Mouse (Mus musculus) cerebellum, adult (tissue): ENCODE results near the gene Fam129b.
"Not testable (repeated sequence)": the region's sequence is repeated elsewhere in the genome, so short reads cannot be mapped to it uniquely, and the experiment has no call there.

ENCODE experiments used
- ATAC-seq: cut with Nextera tagmentation; 2 replicates; pipeline ENCODE4 v1.9.2; 2017; ENCODE audit warnings: mild to moderate bottlenecking, moderate library complexity, mixed read lengths; ENCODE audit not compliant: insufficient number of reproducible peaks, low FRiP score, low TSS enrichment

The Fam129b gene

GRCm38 (mm10) chr2:32875675-32876489, at the start of gene Fam129b:
Gene Fam129b, plus strand, starts transcription at chr2:32876114.
- peak; percentile 69 for ATAC-seq

- ATAC-seq: no peak
Measured at GRCm38 (mm10) chr2:32828979-32829676, 46.8 kb upstream of the Fam129b start.

GRCm38 (mm10) chr2:32834496-32834895, 41.4 kb upstream of the Fam129b start:
- ATAC-seq: no peak

- ATAC-seq: peak; percentile 51; the same call in 1 of the 2 replicates
Measured at GRCm38 (mm10) chr2:32835588-32835987, 40.3 kb upstream of the Fam129b start.

GRCm38 (mm10) chr2:32838147-32838884, 37.6 kb upstream of the Fam129b start:
- no peak for ATAC-seq

- no peak for ATAC-seq
Measured at GRCm38 (mm10) chr2:32839261-32839660, 36.7 kb upstream of the Fam129b start.

- ATAC-seq: no peak
Measured at GRCm38 (mm10) chr2:32841099-32841498, 34.8 kb upstream of the Fam129b start.

GRCm38 (mm10) chr2:32842558-32842957, 33.4 kb upstream of the Fam129b start:
- ATAC-seq: no peak

GRCm38 (mm10) chr2:32845572-32846100, 30.3 kb upstream of the Fam129b start:
- ATAC-seq: no peak

- ATAC-seq: peak; percentile 70
Measured at GRCm38 (mm10) chr2:32846101-32846804, 29.7 kb upstream of the Fam129b start.

- peak; percentile 78 for ATAC-seq
Measured at GRCm38 (mm10) chr2:32846805-32847467, 29.0 kb upstream of the Fam129b start, which contains the start of gene Stxbp1. Gene Stxbp1, minus strand, starts transcription at chr2:32847245.

GRCm38 (mm10) chr2:32847468-32847821, 28.5 kb upstream of the Fam129b start:
- no peak; the same call in 1 of the 2 replicates for ATAC-seq

GRCm38 (mm10) chr2:32852156-32852555, 23.8 kb upstream of the Fam129b start:
- peak; percentile 72 for ATAC-seq

GRCm38 (mm10) chr2:32853716-32854115, 22.2 kb upstream of the Fam129b start:
- not testable (repeated sequence) for ATAC-seq

- peak; percentile 53 for ATAC-seq
Measured at GRCm38 (mm10) chr2:32854206-32854605, 21.7 kb upstream of the Fam129b start.

GRCm38 (mm10) chr2:32855046-32855785, 20.7 kb upstream of the Fam129b start:
- ATAC-seq: no peak

- ATAC-seq: no peak
Measured at GRCm38 (mm10) chr2:32855790-32856465, 20.0 kb upstream of the Fam129b start.

- peak; percentile 67 for ATAC-seq
Measured at GRCm38 (mm10) chr2:32857584-32857983, 18.3 kb upstream of the Fam129b start.
